Mouse (Mus musculus): ENCODE measurements around the gene Ascl3.

The Ascl3 gene

GRCm38 (mm10) chr7:109708961-109709382 is 22.6 kb downstream of the Ascl3 start:
- peak; percentile 54 to 85 for DNase-seq

- peak; percentile 56 to 71 for DNase-seq
These were observed 24.3 kb downstream of the Ascl3 start for GRCm38 (mm10) chr7:109707023-109707785.

GRCm38 (mm10) chr7:109704461-109704860 is 27.1 kb downstream of the Ascl3 start:
- DNase-seq, result no peak

- no peak for DNase-seq
These were observed 27.5 kb downstream of the Ascl3 start for GRCm38 (mm10) chr7:109704016-109704377.

- peak; percentile 98 for DNase-seq
These were observed 28.1 kb downstream of the Ascl3 start, which contains the start of the genes St5 and Akip1 for GRCm38 (mm10) chr7:109703190-109704015. TSS of gene St5 (minus strand) at chr7:109703605. TSS of gene Akip1 (plus strand) at chr7:109703690.

- no peak for DNase-seq
These were observed 28.8 kb downstream of the Ascl3 start for GRCm38 (mm10) chr7:109702721-109703120.

- DNase-seq, result no peak
These were observed 31.3 kb downstream of the Ascl3 start for GRCm38 (mm10) chr7:109700213-109700612.

GRCm38 (mm10) chr7:109695339-109695726 is 36.2 kb downstream of the Ascl3 start:
- no peak for DNase-seq

GRCm38 (mm10) chr7:109694576-109695338 is 36.8 kb downstream of the Ascl3 start:
- DNase-seq, result no peak

- DNase-seq, result peak; percentile 55 to 65
These were observed 40.6 kb downstream of the Ascl3 start for GRCm38 (mm10) chr7:109690961-109691360.

- DNase-seq, result no peak
These were observed 41.4 kb downstream of the Ascl3 start for GRCm38 (mm10) chr7:109690101-109690500.

GRCm38 (mm10) chr7:109686585-109687128 is 44.9 kb downstream of the Ascl3 start:
- DNase-seq, result no peak

- DNase-seq, result no peak
These were observed 50.6 kb downstream of the Ascl3 start for GRCm38 (mm10) chr7:109680879-109681278.

- DNase-seq, result no peak
These were observed 51.2 kb downstream of the Ascl3 start for GRCm38 (mm10) chr7:109680284-109680683.
